Mouse (Mus musculus): ENCODE data around the gene Inpp5a. TPM values are rescaled to one million over a fixed set of nuclear protein-coding genes. Genes with fewer than 3 reads are reported as not detected.

The Inpp5a gene
- total and polyA plus RNA-seq, 2 experiments from 2014 or later = 43.4 to 65.2 TPM

- TF ChIP-seq CTCF (IDR thresholded peaks at IDR 0.05; ENCODE audit: low read depth) (peak; percentile 10; the same call in 1 of the 2 replicates), EP300 (IDR thresholded peaks at IDR 0.05; ENCODE audit: low read depth) (no peak)
- Histone ChIP-seq H3K27me3 (ENCODE audit: control insufficient read depth, insufficient read depth, low read length) (no peaks in the 10 kb centered on the region), H3K4me2 (ENCODE audit: low read depth, low read length) (no peak overlapping the region), H3K9me3 (replicated peaks; ENCODE audit: control insufficient read depth, low read length) (no peaks in the 10 kb centered on the region), H3K9ac (replicated peaks; ENCODE audit: low read depth, low read length) (no peak overlapping the region), H3K36me3 (replicated peaks; ENCODE audit: control insufficient read depth, insufficient read depth, low read length) (no peaks in the 10 kb centered on the region), H3K4me1 (ENCODE audit: control insufficient read depth, insufficient read depth) (peaks cover 63% of the 10 kb centered on the region), H3K27ac (ENCODE audit: low read depth) (peak overlapping the region; percentile 41), H3K4me3 (ENCODE audit: low read depth, low read length) (no peak overlapping the region)
- DNase-seq (ENCODE audit: low spot score) (no peak), ATAC-seq (ENCODE audit: insufficient read depth, low read depth) (peak; percentile 48)
- 42% methylated on average over 10 of the region's 10 CpGs for WGBS
Measured at GRCm38 (mm10) chr7:139441761-139442211, 52.9 kb downstream of the Inpp5a start.

GRCm38 (mm10) chr7:139445621-139446020 lies 56.7 kb downstream of the Inpp5a start:
- H3K9ac ChIP-seq (replicated peaks; ENCODE audit: low read depth, low read length) = no peak overlapping the region
- H3K27ac ChIP-seq (ENCODE audit: low read depth) = no peak overlapping the region
- H3K36me3 ChIP-seq (replicated peaks; ENCODE audit: control insufficient read depth, insufficient read depth, low read length) = no peaks in the 10 kb centered on the region
- ATAC-seq (ENCODE audit: insufficient read depth, low read depth) (peak; percentile 43; the same call in 1 of the 2 replicates), DNase-seq (ENCODE audit: low spot score) (no peak)
- 36% methylated on average over 8 of the region's 8 CpGs for WGBS
- H3K4me2 ChIP-seq (ENCODE audit: low read depth, low read length) = no peak overlapping the region
- no peaks in the 10 kb centered on the region for H3K27me3 ChIP-seq (ENCODE audit: control insufficient read depth, insufficient read depth, low read length)
- peaks cover 49% of the 10 kb centered on the region for H3K4me1 ChIP-seq (ENCODE audit: control insufficient read depth, insufficient read depth)
- no peak overlapping the region for H3K4me3 ChIP-seq (ENCODE audit: low read depth, low read length)
- no peaks in the 10 kb centered on the region for H3K9me3 ChIP-seq (replicated peaks; ENCODE audit: control insufficient read depth, low read length)
- no peak for TF ChIP-seq CTCF (IDR thresholded peaks at IDR 0.05; ENCODE audit: low read depth)
- TF ChIP-seq EP300 (IDR thresholded peaks at IDR 0.05; ENCODE audit: low read depth) = no peak

GRCm38 (mm10) chr7:139447381-139447780 lies 58.5 kb downstream of the Inpp5a start:
- ATAC-seq (ENCODE audit: insufficient read depth, low read depth) (no peak), DNase-seq (ENCODE audit: low spot score) (no peak)
- no peaks in the 10 kb centered on the region for H3K27me3 ChIP-seq (ENCODE audit: control insufficient read depth, insufficient read depth, low read length)
- H3K9ac ChIP-seq (replicated peaks; ENCODE audit: low read depth, low read length) = no peak overlapping the region
- H3K4me3 ChIP-seq (ENCODE audit: low read depth, low read length) = no peak overlapping the region
- no peaks in the 10 kb centered on the region for H3K9me3 ChIP-seq (replicated peaks; ENCODE audit: control insufficient read depth, low read length)
- no peak for TF ChIP-seq CTCF (IDR thresholded peaks at IDR 0.05; ENCODE audit: low read depth)
- no peak for TF ChIP-seq EP300 (IDR thresholded peaks at IDR 0.05; ENCODE audit: low read depth)
- H3K27ac ChIP-seq (ENCODE audit: low read depth) = no peak overlapping the region
- H3K4me1 ChIP-seq (ENCODE audit: control insufficient read depth, insufficient read depth) = peaks cover 49% of the 10 kb centered on the region
- H3K4me2 ChIP-seq (ENCODE audit: low read depth, low read length) = no peak overlapping the region
- H3K36me3 ChIP-seq (replicated peaks; ENCODE audit: control insufficient read depth, insufficient read depth, low read length) = no peaks in the 10 kb centered on the region
- 73% methylated on average over 3 of the region's 3 CpGs for WGBS

GRCm38 (mm10) chr7:139450186-139450998 lies 61.5 kb downstream of the Inpp5a start:
- no peak overlapping the region for H3K4me3 ChIP-seq (ENCODE audit: low read depth, low read length)
- H3K4me2 ChIP-seq (ENCODE audit: low read depth, low read length) = no peak overlapping the region
- no peaks in the 10 kb centered on the region for H3K27me3 ChIP-seq (ENCODE audit: control insufficient read depth, insufficient read depth, low read length)
- H3K9me3 ChIP-seq (replicated peaks; ENCODE audit: control insufficient read depth, low read length) = no peaks in the 10 kb centered on the region
- H3K36me3 ChIP-seq (replicated peaks; ENCODE audit: control insufficient read depth, insufficient read depth, low read length) = no peaks in the 10 kb centered on the region
- ATAC-seq (ENCODE audit: insufficient read depth, low read depth) (no peak), DNase-seq (ENCODE audit: low spot score) (no peak)
- H3K27ac ChIP-seq (ENCODE audit: low read depth) = no peak overlapping the region
- no peak overlapping the region for H3K9ac ChIP-seq (replicated peaks; ENCODE audit: low read depth, low read length)
- WGBS = 59% methylated on average over 16 of the region's 16 CpGs
- H3K4me1 ChIP-seq (ENCODE audit: control insufficient read depth, insufficient read depth) = peaks cover 55% of the 10 kb centered on the region
- TF ChIP-seq CTCF (IDR thresholded peaks at IDR 0.05; ENCODE audit: low read depth) (no peak), EP300 (IDR thresholded peaks at IDR 0.05; ENCODE audit: low read depth) (no peak)

- peak; percentile 55 for DNase-seq (ENCODE audit: low spot score)
- 33% methylated on average over 5 of the region's 5 CpGs for WGBS
- ATAC-seq (ENCODE audit: insufficient read depth, low read depth) = peak; percentile 71
- no peaks in the 10 kb centered on the region for H3K9me3 ChIP-seq (replicated peaks; ENCODE audit: control insufficient read depth, low read length)
- H3K27ac ChIP-seq (ENCODE audit: low read depth) = peak overlapping the region; percentile 77
- H3K4me1 ChIP-seq (ENCODE audit: control insufficient read depth, insufficient read depth) = peaks cover 50% of the 10 kb centered on the region
- H3K36me3 ChIP-seq (replicated peaks; ENCODE audit: control insufficient read depth, insufficient read depth, low read length) = 0 out of 2 replicates have a peak, but pooled peaks cover 7% of the 10 kb centered on the region
- H3K9ac ChIP-seq (replicated peaks; ENCODE audit: low read depth, low read length) = no peak overlapping the region
- no peaks in the 10 kb centered on the region for H3K27me3 ChIP-seq (ENCODE audit: control insufficient read depth, insufficient read depth, low read length)
- H3K4me2 ChIP-seq (ENCODE audit: low read depth, low read length) = no peak overlapping the region
- H3K4me3 ChIP-seq (ENCODE audit: low read depth, low read length) = no peak overlapping the region
- TF ChIP-seq EP300 (IDR thresholded peaks at IDR 0.05; ENCODE audit: low read depth) (no peak), CTCF (IDR thresholded peaks at IDR 0.05; ENCODE audit: low read depth) (no peak)
Measured at GRCm38 (mm10) chr7:139451711-139452110, 62.8 kb downstream of the Inpp5a start.

Data from heart, postnatal 0 days (tissue).